Mouse (Mus musculus): ENCODE data around the gene Cntf. TPM values are rescaled to one million over a fixed set of nuclear protein-coding genes. Genes with fewer than 3 reads are reported as not detected.

Cntf gene
- total and polyA plus RNA-seq, 3 experiments = 0.84 to 3.1 (median 1.5) TPM

DNA sequence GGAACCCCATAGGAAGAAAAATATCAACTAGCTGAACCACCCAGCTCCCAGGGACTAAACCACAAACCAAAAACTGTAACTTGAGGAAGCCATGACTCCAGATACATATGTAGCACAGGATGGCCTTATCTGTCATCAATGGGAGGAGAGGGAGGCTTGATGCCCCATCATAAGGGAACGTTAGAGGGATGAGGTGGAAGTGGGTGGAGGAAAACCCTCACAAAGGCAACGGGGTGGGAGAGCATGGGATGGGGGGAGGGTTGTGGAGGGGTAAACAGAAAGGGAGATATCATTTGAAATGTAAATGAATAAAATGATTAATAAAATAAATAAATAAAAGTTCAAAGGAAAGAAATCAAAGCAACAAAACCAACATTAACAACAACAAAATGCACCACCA lies 45.0 kb downstream of the Cntf start:
- DNase-seq = no peak
- TF ChIP-seq POLR2A (IDR thresholded peaks at IDR 0.05; ENCODE audit: insufficient read depth, low read depth, low read length) = no peak
- no peak for TF ChIP-seq CTCF (IDR thresholded peaks at IDR 0.05)
- no peak for TF ChIP-seq EP300 (IDR thresholded peaks at IDR 0.05; ENCODE audit: insufficient read depth, low read depth, low read length)
- Histone ChIP-seq H3K79me2 (replicated peaks; ENCODE audit: control insufficient read depth, insufficient read depth, low read length) (no peaks in the 10 kb centered on the region), H3K36me3 (ENCODE audit: control insufficient read depth, insufficient read depth, low read length) (no peaks in the 10 kb centered on the region), H3K27me3 (ENCODE audit: control insufficient read depth, insufficient read depth, low read length) (no peaks in the 10 kb centered on the region), H3K4me1 (ENCODE audit: control insufficient read depth, insufficient read depth, low read length) (no peaks in the 10 kb centered on the region), H3K4me3 (no peak overlapping the region), H3K27ac (no peak overlapping the region), H3K9ac (ENCODE audit: low read depth, low read length) (no peak overlapping the region)
- intact Hi-C loops (cut with DNase I) = no loop called here
- WGBS = 30% methylated on average over 2 of the region's 2 CpGs

DNA sequence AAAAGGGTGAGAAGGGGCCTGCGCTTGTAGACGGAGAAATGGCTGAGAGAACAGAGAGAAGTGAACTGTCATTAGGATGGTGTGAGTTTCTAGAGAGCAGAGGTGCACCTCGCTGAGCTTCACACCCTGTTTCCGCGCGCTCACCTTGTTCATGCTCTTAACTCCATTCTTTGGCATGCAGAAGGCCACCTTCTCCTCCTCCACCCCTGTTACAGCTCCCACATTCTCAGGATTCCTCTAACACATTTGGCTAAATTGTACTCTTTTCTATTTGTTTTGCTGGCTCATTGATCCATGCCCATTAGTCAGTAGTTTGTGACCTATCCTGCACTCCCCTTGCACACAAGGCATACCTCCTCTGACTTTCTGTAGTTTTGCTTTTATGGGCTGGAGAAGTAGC lies 46.2 kb downstream of the Cntf start:
- H3K79me2 ChIP-seq (replicated peaks; ENCODE audit: control insufficient read depth, insufficient read depth, low read length) = no peaks in the 10 kb centered on the region
- intact Hi-C loops (cut with DNase I) = no loop called here
- no peak overlapping the region for H3K9ac ChIP-seq (ENCODE audit: low read depth, low read length)
- TF ChIP-seq POLR2A (IDR thresholded peaks at IDR 0.05; ENCODE audit: insufficient read depth, low read depth, low read length) (no peak), EP300 (IDR thresholded peaks at IDR 0.05; ENCODE audit: insufficient read depth, low read depth, low read length) (no peak), CTCF (IDR thresholded peaks at IDR 0.05) (no peak)
- DNase-seq = no peak
- H3K4me3 ChIP-seq = no peak overlapping the region
- 79% methylated on average over 6 of the region's 6 CpGs for WGBS
- no peaks in the 10 kb centered on the region for H3K4me1 ChIP-seq (ENCODE audit: control insufficient read depth, insufficient read depth, low read length)
- H3K27me3 ChIP-seq (ENCODE audit: control insufficient read depth, insufficient read depth, low read length) = no peaks in the 10 kb centered on the region
- no peak overlapping the region for H3K27ac ChIP-seq
- H3K36me3 ChIP-seq (ENCODE audit: control insufficient read depth, insufficient read depth, low read length) = no peaks in the 10 kb centered on the region

Other genes starting within 250 kb of the Cntf start
- gene Fam111a, start 219.9 kb downstream of the Cntf start, total RNA-seq (2021) = 1 to 10 TPM; 4.4 to 4.7 TPM
- 1.5 and 2.7 TPM in 2 replicates for gene Fam111a, start 219.9 kb downstream of the Cntf start, polyA plus RNA-seq (2012; rRNA removed)
- not detected for gene Gm4952, start 165.7 kb downstream of the Cntf start, total RNA-seq (2021)
- gene Gm4952, start 165.7 kb downstream of the Cntf start, polyA plus RNA-seq (2012; rRNA removed) = not detected in 2 replicates
- not detected for gene Glyat, start 132.3 kb downstream of the Cntf start, total RNA-seq (2021)
- gene Glyat, start 132.3 kb downstream of the Cntf start, polyA plus RNA-seq (2012; rRNA removed) = 0.20 TPM in 1 of 2 replicates, not detected in the other
- not detected for gene Olfr1442, start 95.2 kb downstream of the Cntf start, total RNA-seq (2021)
- gene Olfr1442, start 95.2 kb downstream of the Cntf start, polyA plus RNA-seq (2012; rRNA removed) = not detected in 2 replicates
- not detected for gene Olfr1443, start 87.5 kb downstream of the Cntf start, total RNA-seq (2021)
- gene Olfr1443, start 87.5 kb downstream of the Cntf start, polyA plus RNA-seq (2012; rRNA removed) = not detected in 2 replicates
- gene Keg1, start 69.8 kb downstream of the Cntf start, total RNA-seq (2021) = not detected
- 0.10 TPM in 1 of 2 replicates, not detected in the other for gene Keg1, start 69.8 kb downstream of the Cntf start, polyA plus RNA-seq (2012; rRNA removed)
- gene Zfp91, start 30.5 kb upstream of the Cntf start, total RNA-seq (2021) = 10 to 100 TPM; 71.9 to 84.5 TPM
- 17.4 and 36.6 TPM in 2 replicates for gene Zfp91, start 30.5 kb upstream of the Cntf start, polyA plus RNA-seq (2012; rRNA removed)
- under 1 TPM; 0.91 to 0.97 TPM for gene Lpxn, start 30.6 kb upstream of the Cntf start, total RNA-seq (2021)
- 1.1 and 1.3 TPM in 2 replicates for gene Lpxn, start 30.6 kb upstream of the Cntf start, polyA plus RNA-seq (2012; rRNA removed)
- gene Gm5244, start 81.0 kb upstream of the Cntf start, total RNA-seq (2021) = not detected
- 0.35 TPM in 1 of 2 replicates, not detected in the other for gene Gm5244, start 81.0 kb upstream of the Cntf start, polyA plus RNA-seq (2012; rRNA removed)
- gene Olfr1444, start 91.7 kb upstream of the Cntf start, total RNA-seq (2021) = not detected
- not detected in 2 replicates for gene Olfr1444, start 91.7 kb upstream of the Cntf start, polyA plus RNA-seq (2012; rRNA removed)
- not detected for gene Olfr1445, start 118.2 kb upstream of the Cntf start, total RNA-seq (2021)
- not detected in 2 replicates for gene Olfr1445, start 118.2 kb upstream of the Cntf start, polyA plus RNA-seq (2012; rRNA removed)
- gene Olfr1446, start 127.9 kb upstream of the Cntf start, total RNA-seq (2021) = not detected
- not detected in 2 replicates for gene Olfr1446, start 127.9 kb upstream of the Cntf start, polyA plus RNA-seq (2012; rRNA removed)
- gene Olfr1447, start 138.1 kb upstream of the Cntf start, total RNA-seq (2021) = not detected
- gene Olfr1447, start 138.1 kb upstream of the Cntf start, polyA plus RNA-seq (2012; rRNA removed) = not detected in 2 replicates
- not detected for gene Olfr1448, start 158.8 kb upstream of the Cntf start, total RNA-seq (2021)
- gene Olfr1448, start 158.8 kb upstream of the Cntf start, polyA plus RNA-seq (2012; rRNA removed) = not detected in 2 replicates
- gene Olfr1449, start 165.2 kb upstream of the Cntf start, total RNA-seq (2021) = not detected
- gene Olfr1449, start 165.2 kb upstream of the Cntf start, polyA plus RNA-seq (2012; rRNA removed) = not detected in 2 replicates
- gene Olfr1450, start 184.6 kb upstream of the Cntf start, total RNA-seq (2021) = not detected
- gene Olfr1450, start 184.6 kb upstream of the Cntf start, polyA plus RNA-seq (2012; rRNA removed) = not detected in 2 replicates
- gene Olfr1451, start 229.4 kb upstream of the Cntf start, total RNA-seq (2021) = not detected
- not detected in 2 replicates for gene Olfr1451, start 229.4 kb upstream of the Cntf start, polyA plus RNA-seq (2012; rRNA removed)

All from heart, adult 2 months (tissue).